Mouse (Mus musculus) brain, adult 2 months (tissue): ENCODE data around the gene Bloc1s3.

Source experiments
- DNase-seq: peaks from one replicate; pipeline ENCODE4 v3.0.0; 2011; ENCODE audit warnings: low read depth, low spot score

Gene Bloc1s3

DNA sequence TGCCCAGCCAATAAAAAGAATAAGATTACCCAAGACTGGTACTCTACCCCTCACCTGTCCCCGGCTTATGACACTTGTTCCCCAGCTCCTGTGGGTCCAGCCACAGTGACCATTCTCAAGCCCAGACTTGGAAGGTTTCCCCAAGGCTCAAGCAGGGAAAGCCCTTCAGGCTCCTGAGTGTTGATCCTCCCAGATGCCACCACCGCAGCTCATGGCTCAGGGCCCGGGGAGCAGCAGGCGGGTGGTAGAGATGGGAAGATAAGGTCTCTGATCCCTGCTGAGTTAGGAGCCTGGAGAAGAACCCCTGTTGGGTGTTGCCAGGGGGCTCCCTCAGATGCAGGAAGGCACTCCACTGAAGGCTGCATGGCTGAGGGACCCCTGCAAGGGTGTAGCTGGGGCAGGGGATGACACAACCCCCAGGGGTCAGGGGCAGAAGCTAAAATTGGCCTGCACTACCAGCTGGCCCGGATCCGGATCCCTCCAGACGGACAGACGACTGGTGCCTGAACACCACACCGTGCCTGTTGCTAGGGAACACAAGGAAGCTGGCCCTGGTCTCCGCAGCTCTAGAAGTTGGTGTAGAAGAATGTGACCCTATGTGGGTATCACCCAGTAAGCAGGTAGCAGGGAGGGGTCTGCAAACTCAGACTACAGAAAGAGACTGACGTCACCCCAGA is 52.2 kb downstream of the Bloc1s3 start:
- DNase-seq: no peak

DNA sequence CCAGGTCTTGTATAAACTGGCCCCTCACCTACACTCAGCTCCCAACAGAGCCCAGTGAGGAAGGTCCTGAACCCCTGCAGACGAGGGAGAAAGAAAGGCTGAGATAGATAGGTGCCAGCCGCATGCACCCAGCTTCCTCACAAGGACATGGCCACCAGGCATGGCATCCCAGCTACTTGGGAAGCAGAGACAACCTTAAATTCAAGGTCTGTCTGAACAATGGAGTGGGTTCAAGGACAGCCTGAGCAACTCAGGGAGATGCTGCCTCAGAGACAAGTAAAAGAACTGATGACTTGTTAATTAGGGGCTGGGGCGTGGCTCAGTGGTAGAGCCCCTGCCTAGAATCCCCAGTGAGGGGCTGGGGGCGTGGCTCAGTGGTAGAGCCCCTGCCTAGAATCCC is 53.0 kb downstream of the Bloc1s3 start:
- DNase-seq: no peak
